Mouse (Mus musculus) lung, embryonic 16.5 days (tissue): ENCODE results near the gene Tpcn1. TPM values are rescaled to one million over a fixed set of nuclear protein-coding genes. Genes with fewer than 3 reads are reported as not detected.
A peak's percentile ranks its signal among the peaks of the same experiment; 100 is the strongest.
"Not testable (repeated sequence)": the region's sequence is repeated elsewhere in the genome, so short reads cannot be mapped to it uniquely, and the experiment has no call there.

Source experiments
- ATAC-seq: fragments of 200-750 bp; cut with Nextera tagmentation; 2 replicates; pipeline ENCODE4 v1.8.0; 2017; ENCODE audit warnings: low read depth, mild to moderate bottlenecking, moderate library complexity
- H3K27ac ChIP-seq: fragments of 300-500 bp; sonication (generic); 2 replicates; pipeline ENCODE4 v1.5.1; 2014; ENCODE audit warnings: mild to moderate bottlenecking, control low read depth, low read length
- H3K27me3 ChIP-seq: fragments of 300-500 bp; sonication (generic); 2 replicates; pipeline ENCODE4 v1.6.1; 2014; ENCODE audit warnings: low read depth, low read length, mixed read lengths; ENCODE audit not compliant: control insufficient read depth, insufficient read depth
- H3K36me3 ChIP-seq: fragments of 300-500 bp; sonication (generic); 2 replicates; pipeline ENCODE4 v1.6.1; 2014; ENCODE audit warnings: low read length; ENCODE audit not compliant: control insufficient read depth, insufficient read depth
- H3K4me1 ChIP-seq: fragments of 300-500 bp; sonication (generic); replicated peaks from 2 replicates; pipeline ENCODE4 v1.6.1; 2014; ENCODE audit warnings: low read length, mixed read lengths; ENCODE audit not compliant: control insufficient read depth, insufficient read depth
- H3K4me2 ChIP-seq: fragments of 300-500 bp; sonication (generic); 2 replicates; pipeline ENCODE4 v1.6.1; 2014; ENCODE audit warnings: low read depth, low read length, control low read depth
- H3K4me3 ChIP-seq: fragments of 300-500 bp; sonication (generic); 2 replicates; pipeline ENCODE4 v1.5.1; 2014; ENCODE audit warnings: mild to moderate bottlenecking, low read length, control low read depth
- H3K9ac ChIP-seq: fragments of 300-500 bp; sonication (generic); 2 replicates; pipeline ENCODE4 v1.6.1; 2014; ENCODE audit warnings: low read length, control low read depth
- H3K9me3 ChIP-seq: fragments of 300-500 bp; sonication (generic); 2 replicates; pipeline ENCODE4 v1.6.1; 2016; ENCODE audit warnings: low read length; ENCODE audit not compliant: control insufficient read depth
- WGBS: fragments of 180-500 bp; shearing (Covaris S2); extraction: QIAGEN DNeasy Blood & Tissue Kit; methylation state at CpG from one replicate; pipeline ENCODE4 v1.1.7; 2014; 5-methylcytosine and 5-hydroxymethylcytosine counted together
- polyA plus RNA-seq: library from polyadenylated mRNA; unstranded; fragments of >200 nt; fragmentation: Nextera tagmentation; extraction: Ambion mirVana; gene quantifications from 2 replicates; pipeline ENCODE4 v1.2.1, GENCODE M21; 2015

Gene Tpcn1
- polyA plus RNA-seq, 1 experiment from 2014 or later = 18.0 TPM

DNA sequence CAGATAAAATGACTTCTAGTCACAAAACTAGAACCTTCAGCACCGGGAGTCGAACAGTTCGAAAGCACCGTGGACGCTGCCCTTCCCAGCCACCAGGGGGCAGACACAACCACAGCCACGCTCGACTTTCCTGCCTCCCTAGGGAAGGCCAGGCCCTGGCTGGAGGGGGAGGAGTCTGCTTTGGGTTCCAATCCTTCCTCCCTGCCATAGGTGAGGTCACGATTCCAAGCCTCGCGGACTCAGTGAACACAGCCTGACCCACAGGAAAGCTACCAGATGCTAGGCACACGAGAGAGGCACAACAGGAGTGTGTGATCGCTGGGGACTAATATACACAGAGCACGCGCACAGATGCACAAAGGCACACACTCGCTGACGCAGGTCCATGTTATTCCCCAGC is 83.1 kb downstream of the Tpcn1 start:
- Histone ChIP-seq H3K4me2 (no peak overlapping the region), H3K4me3 (no peak overlapping the region), H3K4me1 (peaks cover 9% of the 10 kb centered on the region), H3K9me3 (no peaks in the 10 kb centered on the region), H3K27me3 (no peaks in the 10 kb centered on the region), H3K9ac (no peak overlapping the region), H3K36me3 (no peaks in the 10 kb centered on the region), H3K27ac (no peak overlapping the region)
- ATAC-seq = peak; percentile 24; the same call in 1 of the 2 replicates
- 21% methylated on average over 16 of the region's 16 CpGs for WGBS

DNA sequence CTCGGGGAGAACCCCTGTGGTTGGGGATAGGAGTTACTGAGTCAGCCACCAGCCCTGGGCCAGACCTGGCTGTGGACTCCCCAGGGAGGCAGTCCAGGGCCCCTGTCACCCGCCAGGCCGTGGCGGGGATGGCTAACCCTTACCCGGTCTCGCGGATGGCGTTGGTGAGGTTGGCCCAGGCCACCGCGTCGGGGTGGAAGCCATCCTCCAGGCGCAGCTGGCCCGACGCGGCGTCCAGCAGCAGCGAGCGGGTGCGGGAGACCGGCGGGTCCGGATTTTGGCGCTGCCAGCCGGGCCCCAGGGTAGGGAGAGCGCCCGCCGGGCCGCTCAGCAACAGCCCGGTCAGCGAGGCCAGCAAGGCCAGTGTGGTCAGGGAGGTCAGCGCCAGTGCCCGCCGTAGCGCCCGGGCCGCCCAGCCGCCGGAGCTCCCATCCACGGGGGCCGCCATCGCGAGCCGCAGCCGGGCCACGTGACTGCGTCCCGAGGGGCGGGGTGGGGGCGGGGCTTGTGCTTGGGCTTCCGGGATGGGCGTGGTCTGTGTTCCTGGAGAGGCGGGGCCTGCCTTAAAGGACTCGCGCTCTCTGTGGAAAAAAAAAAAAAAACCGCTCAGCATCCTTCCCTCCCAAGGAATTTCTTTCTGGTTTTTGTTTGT is 85.2 kb downstream of the Tpcn1 start, which contains the start of gene Plbd2:
TSS of gene Plbd2 (minus strand) at position 482 of the 652 bp plus-strand sequence.
- peaks cover 9% of the 10 kb centered on the region for H3K4me1 ChIP-seq
- WGBS = 0% methylated on average over 40 of the region's 55 CpGs
- H3K27ac ChIP-seq = no peak within 1 kb of the TSS
- no peaks in the 10 kb centered on the region for H3K9me3 ChIP-seq
- no peaks in the 10 kb centered on the region for H3K27me3 ChIP-seq
- ATAC-seq = peak; percentile 87
- H3K4me2 ChIP-seq = peak within 1 kb of the TSS; percentile 96
- no peaks in the 10 kb centered on the region; the same call in 1 of the 2 replicates for H3K36me3 ChIP-seq
- H3K9ac ChIP-seq = peak within 1 kb of the TSS; percentile 93
- peak within 1 kb of the TSS; percentile 87 for H3K4me3 ChIP-seq

GRCm38 (mm10) chr5:120502675-120503143 is 85.8 kb downstream of the Tpcn1 start:
- H3K27me3 ChIP-seq = no peaks in the 10 kb centered on the region
- 6% methylated on average over 12 of the region's 12 CpGs for WGBS
- peak overlapping the region; percentile 96 for H3K4me2 ChIP-seq
- H3K9ac ChIP-seq = peak overlapping the region; percentile 93
- no peaks in the 10 kb centered on the region; the same call in 1 of the 2 replicates for H3K36me3 ChIP-seq
- H3K9me3 ChIP-seq = no peaks in the 10 kb centered on the region
- peak overlapping the region; percentile 87 for H3K4me3 ChIP-seq
- no peak overlapping the region for H3K27ac ChIP-seq
- ATAC-seq = no peak
- H3K4me1 ChIP-seq = peaks cover 9% of the 10 kb centered on the region

- WGBS = 54% methylated on average over 9 of the region's 9 CpGs
- H3K36me3 ChIP-seq = no peaks in the 10 kb centered on the region; the same call in 1 of the 2 replicates
- H3K4me3 ChIP-seq = peak overlapping the region; percentile 87
- peaks cover 9% of the 10 kb centered on the region for H3K4me1 ChIP-seq
- H3K9me3 ChIP-seq = no peaks in the 10 kb centered on the region
- ATAC-seq = no peak
- no peaks in the 10 kb centered on the region for H3K27me3 ChIP-seq
- H3K27ac ChIP-seq = no peak overlapping the region
- H3K9ac ChIP-seq = peak overlapping the region; percentile 93
- peak overlapping the region; percentile 96 for H3K4me2 ChIP-seq
Observed at GRCm38 (mm10) chr5:120502147-120502621, 86.3 kb downstream of the Tpcn1 start.

DNA sequence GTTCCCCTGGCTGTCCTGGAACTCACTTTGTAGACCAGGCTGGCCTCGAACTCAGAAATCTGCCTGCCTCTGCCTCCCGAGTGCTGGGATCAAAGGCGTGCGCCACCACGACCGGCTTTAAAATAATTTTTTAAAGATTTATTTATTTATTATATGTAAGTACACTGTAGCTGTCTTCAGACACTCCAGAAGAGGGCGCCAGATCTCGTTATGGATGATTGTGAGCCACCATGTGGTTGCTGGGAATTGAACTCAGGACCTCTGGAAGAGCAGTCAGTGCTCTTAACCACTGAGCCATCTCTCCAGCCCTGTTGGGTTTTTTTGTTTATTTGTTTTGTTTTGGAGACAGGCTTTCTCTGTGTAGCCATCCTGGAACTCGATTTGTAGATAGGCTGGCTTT is 87.9 kb downstream of the Tpcn1 start:
- H3K4me1 ChIP-seq, H3K27ac ChIP-seq, H3K4me3 ChIP-seq, H3K9ac ChIP-seq, H3K36me3 ChIP-seq, H3K27me3 ChIP-seq, ATAC-seq, H3K4me2 ChIP-seq, H3K9me3 ChIP-seq: not testable (repeated sequence)
- WGBS = 81% methylated on average over 9 of the region's 9 CpGs

DNA sequence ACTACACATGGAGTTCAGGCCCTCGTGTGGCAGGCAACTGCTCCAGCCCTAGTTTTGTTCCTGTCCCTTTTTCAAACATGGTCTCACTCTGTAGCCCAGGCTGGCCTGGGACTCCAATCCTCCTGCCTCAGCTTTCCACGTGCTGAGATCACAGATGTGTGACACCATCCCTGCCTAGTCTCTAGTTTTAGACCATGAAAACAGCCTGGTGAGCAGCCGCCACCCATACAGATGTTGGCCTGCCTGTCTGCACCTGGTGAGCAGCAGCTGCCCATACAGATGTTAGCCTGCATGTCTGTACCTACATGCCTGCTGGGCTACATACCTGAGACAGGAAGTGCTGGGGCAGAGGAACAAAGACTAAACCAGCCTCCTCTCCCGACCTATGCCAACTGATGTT is 89.3 kb downstream of the Tpcn1 start:
- Histone ChIP-seq H3K9me3 (no peaks in the 10 kb centered on the region), H3K27ac (no peak overlapping the region), H3K9ac (no peak overlapping the region), H3K27me3 (no peaks in the 10 kb centered on the region), H3K4me3 (no peak overlapping the region), H3K4me1 (peaks cover 9% of the 10 kb centered on the region), H3K36me3 (no peaks in the 10 kb centered on the region; the same call in 1 of the 2 replicates), H3K4me2 (no peak overlapping the region)
- ATAC-seq = no peak
- 75% methylated on average over 4 of the region's 4 CpGs for WGBS

DNA sequence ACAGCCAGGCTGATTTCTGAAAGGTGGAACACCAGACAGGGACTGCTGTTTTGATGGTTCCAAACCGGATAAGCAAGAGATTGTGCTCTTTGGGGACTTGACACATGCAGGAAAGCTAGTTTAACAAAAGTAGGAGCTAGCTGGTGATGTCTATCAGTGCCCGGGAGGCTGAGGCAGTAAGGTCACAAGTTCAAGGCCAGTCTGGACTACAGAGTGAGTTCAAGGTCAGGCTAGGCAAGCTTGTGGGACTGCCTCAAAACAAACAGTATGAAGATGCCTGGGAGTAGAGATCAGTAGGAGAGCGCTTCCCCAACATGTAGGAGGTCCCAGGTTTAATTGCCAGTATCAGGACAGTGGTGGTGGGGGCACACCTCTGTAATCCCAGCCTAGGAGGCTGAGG is 91.4 kb downstream of the Tpcn1 start:
- 77% methylated on average over 3 of the region's 3 CpGs for WGBS
- ATAC-seq = no peak
- no peaks in the 10 kb centered on the region for H3K9me3 ChIP-seq
- H3K4me2 ChIP-seq = no peak overlapping the region
- no peaks in the 10 kb centered on the region; the same call in 1 of the 2 replicates for H3K36me3 ChIP-seq
- no peak overlapping the region for H3K27ac ChIP-seq
- peaks cover 2% of the 10 kb centered on the region for H3K4me1 ChIP-seq
- H3K4me3 ChIP-seq = no peak overlapping the region
- no peaks in the 10 kb centered on the region for H3K27me3 ChIP-seq
- no peak overlapping the region for H3K9ac ChIP-seq

DNA sequence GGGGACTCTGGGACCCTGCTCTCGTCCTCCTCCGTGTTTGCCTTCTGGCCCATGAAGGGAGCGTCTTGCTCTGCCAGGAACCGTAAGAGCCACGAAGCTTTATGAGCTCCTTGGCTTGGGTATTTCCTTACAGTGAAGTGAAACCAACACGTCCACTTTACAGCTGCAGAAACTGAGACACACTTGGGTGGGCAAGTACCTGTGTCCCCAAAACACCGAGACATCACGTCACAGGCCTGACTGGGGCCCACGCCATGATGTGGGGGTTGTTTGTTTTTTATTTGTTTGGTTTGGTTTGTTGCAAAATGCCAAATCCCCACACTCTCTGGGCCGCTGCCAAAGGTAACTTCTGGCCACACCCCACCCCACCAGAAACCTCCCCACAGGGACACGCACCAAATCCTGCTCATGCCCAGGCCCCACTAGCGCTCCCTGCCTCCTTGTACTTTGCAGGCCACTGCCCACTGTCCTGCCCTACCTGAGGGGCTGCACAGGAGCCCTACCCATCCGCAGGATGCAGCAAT is 92.7 kb downstream of the Tpcn1 start:
- Histone ChIP-seq H3K4me2 (no peak overlapping the region), H3K4me1 (no peaks in the 10 kb centered on the region; the same call in 1 of the 2 replicates), H3K27me3 (no peaks in the 10 kb centered on the region), H3K9ac (no peak overlapping the region), H3K9me3 (no peaks in the 10 kb centered on the region), H3K36me3 (no peaks in the 10 kb centered on the region; the same call in 1 of the 2 replicates), H3K27ac (no peak overlapping the region), H3K4me3 (no peak overlapping the region)
- 90% methylated on average over 13 of the region's 13 CpGs for WGBS
- ATAC-seq = no peak

- no peak for ATAC-seq
- no peaks in the 10 kb centered on the region; the same call in 1 of the 2 replicates for H3K4me1 ChIP-seq
- WGBS = 69% methylated on average over 10 of the region's 10 CpGs
- H3K9ac ChIP-seq = no peak overlapping the region
- H3K27me3 ChIP-seq = no peaks in the 10 kb centered on the region
- H3K27ac ChIP-seq = no peak overlapping the region
- no peaks in the 10 kb centered on the region for H3K9me3 ChIP-seq
- no peak overlapping the region for H3K4me2 ChIP-seq
- no peaks in the 10 kb centered on the region; the same call in 1 of the 2 replicates for H3K36me3 ChIP-seq
- no peak overlapping the region for H3K4me3 ChIP-seq
Observed at GRCm38 (mm10) chr5:120495064-120495702, 93.3 kb downstream of the Tpcn1 start.
